Mouse (Mus musculus): ENCODE results near the gene Aen. TPM values are rescaled to one million over a fixed set of nuclear protein-coding genes. Genes with fewer than 3 reads are reported as not detected.

Aen gene
- polyA plus RNA-seq, 2 experiments = 12.6 to 14.0 TPM

DNA sequence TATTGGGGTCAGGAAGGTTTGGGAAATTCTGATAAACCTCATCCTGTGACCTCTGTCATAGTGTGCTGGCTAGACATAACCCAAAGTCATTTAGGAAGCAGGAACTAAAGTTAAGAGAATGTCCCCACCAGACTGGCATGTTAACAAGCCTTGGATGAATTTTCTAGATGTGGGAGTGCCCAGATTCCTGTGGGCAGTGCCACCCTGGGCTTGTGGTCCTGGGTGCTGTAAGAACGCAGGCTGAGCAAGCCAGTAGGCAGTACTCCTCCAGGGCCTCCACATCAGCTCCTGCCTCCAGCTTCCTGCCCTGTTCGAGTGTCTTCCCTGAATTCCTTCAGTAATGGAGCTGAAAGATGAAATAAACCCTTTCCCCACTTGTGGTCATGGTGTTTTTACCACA is 8.5 kb downstream of the Aen start:
- Histone ChIP-seq H3K4me2 (ENCODE audit: low read depth) (no peak overlapping the region), H3K4me3 (ENCODE audit: insufficient read depth in 1 of 2, low read depth in 2 of 2, low read length in 2 of 2) (no peak overlapping the region), H3K4me1 (replicated peaks; ENCODE audit: control insufficient read depth in 2 of 2, insufficient read depth in 2 of 2, low read length in 1 of 2) (no peaks in the 10 kb centered on the region), H3K27ac (no peak overlapping the region), H3K36me3 (replicated peaks; ENCODE audit: control insufficient read depth, insufficient read depth, low read depth) (peaks cover 3% of the 10 kb centered on the region), H3K27me3 (ENCODE audit: control insufficient read depth, insufficient read depth, low read length) (no peaks in the 10 kb centered on the region), H3K9me3 (ENCODE audit: control insufficient read depth, low read length) (no peaks in the 10 kb centered on the region), H3K9ac (replicated peaks) (no peak overlapping the region)
- 68% methylated on average over 2 of the region's 2 CpGs for WGBS (ENCODE audit: insufficient replicate concordance)
- TF ChIP-seq CTCF (IDR thresholded peaks at IDR 0.05; ENCODE audit: low read depth) = no peak
- no peak for TF ChIP-seq EP300 (IDR thresholded peaks at IDR 0.05; ENCODE audit: low read depth)
- ATAC-seq (ENCODE audit: insufficient read depth) = no peak
- no peak for DNase-seq (ENCODE audit: low read depth in 3 of 3, low spot score in 3 of 3)

- ATAC-seq (ENCODE audit: insufficient read depth) (no peak), DNase-seq (ENCODE audit: low read depth in 3 of 3, low spot score in 3 of 3) (no peak)
- no peaks in the 10 kb centered on the region for H3K9me3 ChIP-seq (ENCODE audit: control insufficient read depth, low read length)
- H3K4me2 ChIP-seq (ENCODE audit: low read depth) = no peak overlapping the region
- no peak overlapping the region for H3K9ac ChIP-seq (replicated peaks)
- no peak for TF ChIP-seq CTCF (IDR thresholded peaks at IDR 0.05; ENCODE audit: low read depth)
- no peak for TF ChIP-seq EP300 (IDR thresholded peaks at IDR 0.05; ENCODE audit: low read depth)
- no peak overlapping the region for H3K27ac ChIP-seq
- no peak overlapping the region for H3K4me3 ChIP-seq (ENCODE audit: insufficient read depth in 1 of 2, low read depth in 2 of 2, low read length in 2 of 2)
- no peaks in the 10 kb centered on the region for H3K27me3 ChIP-seq (ENCODE audit: control insufficient read depth, insufficient read depth, low read length)
- no peaks in the 10 kb centered on the region; the same call in 1 of the 2 replicates for H3K36me3 ChIP-seq (replicated peaks; ENCODE audit: control insufficient read depth, insufficient read depth, low read depth)
- peaks cover 15 to 22% of the 10 kb centered on the region in 2 experiments for H3K4me1 ChIP-seq (replicated peaks; ENCODE audit: control insufficient read depth in 2 of 2, insufficient read depth in 2 of 2, low read length in 1 of 2)
- 81% methylated on average over 6 of the region's 6 CpGs for WGBS (ENCODE audit: insufficient replicate concordance)
These were observed 13.4 kb downstream of the Aen start for GRCm38 (mm10) chr7:78909026-78909425.

DNA sequence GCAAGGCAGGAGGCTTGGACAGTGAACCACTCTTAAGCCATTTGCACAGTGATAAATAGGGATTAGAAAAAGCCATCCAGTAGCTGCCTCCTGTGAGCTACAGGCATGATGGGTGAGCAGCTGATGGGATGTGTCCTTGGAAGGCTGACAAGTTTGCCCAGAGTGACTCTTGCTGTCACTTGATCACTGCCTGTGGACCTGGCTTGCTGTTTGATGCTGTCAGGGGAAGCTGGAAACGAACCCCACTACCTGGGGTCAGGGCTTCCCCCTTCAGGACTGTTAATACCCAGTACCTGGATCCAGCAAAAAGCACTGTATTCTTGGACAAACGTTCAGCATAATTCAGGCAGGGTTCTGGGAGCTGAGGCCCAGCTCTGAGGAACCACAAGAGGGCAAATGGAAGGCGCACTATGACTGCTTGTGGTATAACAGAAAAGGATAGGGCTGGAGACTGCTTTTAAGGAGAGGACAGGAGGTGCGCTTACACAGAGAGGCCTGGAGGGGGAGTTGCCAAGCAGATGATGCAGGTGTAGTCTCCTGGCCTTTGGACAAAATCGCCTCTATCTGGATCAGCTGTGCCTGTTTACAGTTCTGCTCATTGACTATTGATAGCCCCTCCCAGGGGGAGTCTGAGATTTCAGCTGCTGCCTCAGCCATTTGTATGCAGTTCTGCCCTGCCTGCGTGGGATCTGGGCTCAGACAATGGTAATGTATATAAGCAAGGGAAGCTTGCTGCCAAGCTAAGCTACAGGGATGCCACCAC is 14.9 kb downstream of the Aen start:
- no peaks in the 10 kb centered on the region for H3K9me3 ChIP-seq (ENCODE audit: control insufficient read depth, low read length)
- no peaks in the 10 kb centered on the region; the same call in 1 of the 2 replicates for H3K36me3 ChIP-seq (replicated peaks; ENCODE audit: control insufficient read depth, insufficient read depth, low read depth)
- no peak overlapping the region for H3K27ac ChIP-seq
- H3K9ac ChIP-seq (replicated peaks) = no peak overlapping the region
- ATAC-seq (ENCODE audit: insufficient read depth) = no peak
- peaks cover 21 to 32% of the 10 kb centered on the region in 2 experiments for H3K4me1 ChIP-seq (replicated peaks; ENCODE audit: control insufficient read depth in 2 of 2, insufficient read depth in 2 of 2, low read length in 1 of 2)
- H3K4me2 ChIP-seq (ENCODE audit: low read depth) = no peak overlapping the region
- WGBS (ENCODE audit: insufficient replicate concordance) = 44% methylated on average over 6 of the region's 6 CpGs
- TF ChIP-seq CTCF (IDR thresholded peaks at IDR 0.05; ENCODE audit: low read depth) (peak; percentile 70), EP300 (IDR thresholded peaks at IDR 0.05; ENCODE audit: low read depth) (no peak)
- no peak overlapping the region for H3K4me3 ChIP-seq (ENCODE audit: insufficient read depth in 1 of 2, low read depth in 2 of 2, low read length in 2 of 2)
- H3K27me3 ChIP-seq (ENCODE audit: control insufficient read depth, insufficient read depth, low read length) = no peaks in the 10 kb centered on the region
- DNase-seq (ENCODE audit: low read depth in 3 of 3, low spot score in 3 of 3) = peak in 1 of 3 experiments; percentile 33

- no peak overlapping the region for H3K27ac ChIP-seq
- TF ChIP-seq EP300 (IDR thresholded peaks at IDR 0.05; ENCODE audit: low read depth) (no peak), CTCF (IDR thresholded peaks at IDR 0.05; ENCODE audit: low read depth) (no peak)
These were observed 15.6 kb downstream of the Aen start for GRCm38 (mm10) chr7:78911209-78911608.

GRCm38 (mm10) chr7:78912253-78912973 is 16.8 kb downstream of the Aen start:
- Histone ChIP-seq H3K9ac (replicated peaks) (peak overlapping the region; percentile 63), H3K4me3 (ENCODE audit: insufficient read depth in 1 of 2, low read depth in 2 of 2, low read length in 2 of 2) (peak overlapping the region; percentile 37 to 58), H3K27me3 (ENCODE audit: control insufficient read depth, insufficient read depth, low read length) (no peaks in the 10 kb centered on the region), H3K4me1 (replicated peaks; ENCODE audit: control insufficient read depth in 2 of 2, insufficient read depth in 2 of 2, low read length in 1 of 2) (peaks cover 21 to 32% of the 10 kb centered on the region in 2 experiments), H3K36me3 (replicated peaks; ENCODE audit: control insufficient read depth, insufficient read depth, low read depth) (no peaks in the 10 kb centered on the region; the same call in 1 of the 2 replicates), H3K9me3 (ENCODE audit: control insufficient read depth, low read length) (no peaks in the 10 kb centered on the region), H3K4me2 (ENCODE audit: low read depth) (peak overlapping the region; percentile 77), H3K27ac (peak overlapping the region; percentile 53)
- DNase-seq (ENCODE audit: low read depth in 3 of 3, low spot score in 3 of 3) (no peak), ATAC-seq (ENCODE audit: insufficient read depth) (no peak)
- TF ChIP-seq CTCF (IDR thresholded peaks at IDR 0.05; ENCODE audit: low read depth) (no peak), EP300 (IDR thresholded peaks at IDR 0.05; ENCODE audit: low read depth) (no peak)
- WGBS (ENCODE audit: insufficient replicate concordance) = 5% methylated on average over 19 of the region's 20 CpGs

More at GRCm38 (mm10) chr7:78911209-78911608, 15.6 kb downstream of the Aen start:
- Histone ChIP-seq H3K9ac (replicated peaks) (no peak overlapping the region), H3K36me3 (replicated peaks; ENCODE audit: control insufficient read depth, insufficient read depth, low read depth) (no peaks in the 10 kb centered on the region; the same call in 1 of the 2 replicates), H3K9me3 (ENCODE audit: control insufficient read depth, low read length) (no peaks in the 10 kb centered on the region), H3K4me3 (ENCODE audit: insufficient read depth in 1 of 2, low read depth in 2 of 2, low read length in 2 of 2) (no peak overlapping the region), H3K4me1 (replicated peaks; ENCODE audit: control insufficient read depth in 2 of 2, insufficient read depth in 2 of 2, low read length in 1 of 2) (peaks cover 21 to 32% of the 10 kb centered on the region in 2 experiments), H3K4me2 (ENCODE audit: low read depth) (no peak overlapping the region), H3K27me3 (ENCODE audit: control insufficient read depth, insufficient read depth, low read length) (no peaks in the 10 kb centered on the region)
- WGBS (ENCODE audit: insufficient replicate concordance) = 73% methylated on average over 4 of the region's 4 CpGs
- ATAC-seq (ENCODE audit: insufficient read depth) (no peak), DNase-seq (ENCODE audit: low read depth in 3 of 3, low spot score in 3 of 3) (no peak)

All from liver, embryonic 14.5 days (tissue).